Mouse (Mus musculus): ENCODE data around the gene Fn3krp. TPM values are rescaled to one million over a fixed set of nuclear protein-coding genes. Genes with fewer than 3 reads are reported as not detected.

The Fn3krp gene
- total and polyA plus RNA-seq, 3 experiments = 6.8 to 77.1 (median 25.9) TPM

DNA sequence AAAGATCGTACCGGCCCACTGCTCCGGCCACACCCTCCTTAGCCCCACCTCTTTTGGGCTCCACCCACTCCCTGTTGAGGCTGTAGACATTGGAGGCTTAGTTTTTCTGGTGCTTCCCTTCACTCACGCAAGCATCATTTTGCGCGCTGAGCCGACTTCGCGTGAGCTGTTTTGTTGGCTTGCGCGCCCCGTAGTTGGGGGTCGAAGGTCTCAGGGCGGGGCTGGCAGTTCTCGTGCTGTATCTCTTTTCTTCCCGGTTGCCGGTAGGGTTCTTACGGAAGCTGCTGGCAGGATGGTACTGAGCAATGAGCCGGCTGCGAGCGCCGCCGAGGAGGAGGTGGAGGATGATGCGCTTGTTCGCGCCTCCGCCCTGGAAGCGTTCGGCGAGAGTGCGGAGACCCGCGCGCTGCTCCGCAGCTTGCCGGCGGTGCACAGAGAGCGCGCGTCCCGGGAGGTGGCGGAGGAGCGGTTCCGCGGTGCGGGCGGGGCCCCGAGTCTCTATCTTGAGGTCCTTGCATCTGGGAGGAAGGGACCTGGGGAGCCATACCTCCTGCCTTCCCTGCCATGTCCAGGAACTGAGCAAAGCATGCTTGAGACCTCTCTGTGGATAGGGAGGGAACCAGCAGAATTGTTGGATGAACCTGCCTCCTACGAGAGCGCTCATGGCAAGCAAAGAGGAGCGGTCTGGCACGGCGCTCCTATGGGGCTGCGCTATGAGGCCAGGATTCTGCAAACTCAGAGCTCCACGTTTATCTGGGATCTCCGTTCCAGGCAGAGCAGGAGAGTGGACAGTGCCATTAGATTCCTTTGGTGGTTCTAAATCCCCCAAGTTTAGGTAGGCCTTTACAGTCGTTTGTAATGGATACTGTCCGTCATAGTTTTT lies 30.8 kb downstream of the Fn3krp start, which contains the start of gene Tbcd:
Tbcd (plus strand) TSS at position 197 of the 883 bp plus-strand sequence.
- Histone ChIP-seq H3K27ac (ENCODE audit: control insufficient read depth, low read depth, low read length) (peak within 1 kb of the TSS; percentile 66), H3K9ac (ENCODE audit: control insufficient read depth, low read depth, low read length, poor library complexity, severe bottlenecking) (peak within 1 kb of the TSS; percentile 86), H3K79me2 (ENCODE audit: control insufficient read depth, insufficient read depth, low read length, poor library complexity) (peaks cover 12% of the 10 kb centered on the region), H3K4me1 (ENCODE audit: control insufficient read depth in 1 of 2, insufficient read depth in 2 of 2, low read length in 2 of 2) (peaks cover 4 to 13% of the 10 kb centered on the region in 2 experiments; a peak in 3 of 4 replicates), H3K27me3 (ENCODE audit: control insufficient read depth in 1 of 2, insufficient read depth in 2 of 2, low read length in 2 of 2) (peaks cover 0 to 2% of the 10 kb centered on the region in 2 experiments; a peak in 1 of 4 replicates), H3K36me3 (ENCODE audit: control insufficient read depth in 1 of 2, insufficient read depth in 2 of 2, low read length in 2 of 2) (peaks cover 0 to 11% of the 10 kb centered on the region in 2 experiments; a peak in 3 of 4 replicates), H3K4me3 (ENCODE audit: control insufficient read depth in 1 of 2, insufficient read depth in 1 of 2, low read depth in 2 of 2, low read length in 2 of 2) (peak within 1 kb of the TSS; percentile 65 to 89), H3K9me3 (replicated peaks; ENCODE audit: insufficient read depth, low read length) (no peaks in the 10 kb centered on the region)
- DNase-seq (ENCODE audit: low read depth, low spot score) = peak; percentile 99
- TF ChIP-seq ZC3H11A (IDR thresholded peaks at IDR 0.05; ENCODE audit: low read depth, low read length) (no peak), MEF2A (IDR thresholded peaks at IDR 0.05; ENCODE audit: extremely low read depth, insufficient replicate concordance, low read depth, low read length, poor library complexity, severe bottlenecking) (no peak), MAFK (IDR thresholded peaks at IDR 0.05; ENCODE audit: borderline replicate concordance, low read depth, low read length) (no peak), RCOR1 (IDR thresholded peaks at IDR 0.05; ENCODE audit: low read depth, low read length) (peak; percentile 41; the same call in 1 of the 2 replicates), GATA1 (IDR thresholded peaks at IDR 0.05; ENCODE audit: low read depth, low read length) (no peak; the same call in 1 of the 2 replicates), CHD1 (IDR thresholded peaks at IDR 0.05; ENCODE audit: low read depth, low read length) (no peak), TBP (IDR thresholded peaks at IDR 0.05; ENCODE audit: low read depth, low read length) (peak; percentile 89), TCF12 (IDR thresholded peaks at IDR 0.05; ENCODE audit: low read depth, low read length) (peak; percentile 77), ZKSCAN1 (IDR thresholded peaks at IDR 0.05; ENCODE audit: low read depth, low read length) (no peak), CTCF (IDR thresholded peaks at IDR 0.05 in 2 of 3, conservative IDR thresholded peaks at IDR 0.05 in 1 of 3; ENCODE audit: control insufficient read depth in 1 of 3, insufficient read depth in 1 of 3, low read depth in 2 of 3, low read length in 3 of 3, poor library complexity in 1 of 3, severe bottlenecking in 1 of 3) (no peak), CHD2 (IDR thresholded peaks at IDR 0.05; ENCODE audit: low read length) (peak; percentile 91), BHLHE40 (IDR thresholded peaks at IDR 0.05; ENCODE audit: borderline replicate concordance, low read depth, low read length) (no peak), EP300 (IDR thresholded peaks at IDR 0.05; ENCODE audit: low read depth in 1 of 2, low read length in 2 of 2) (peak in 1 of 2 experiments; percentile 50; a peak in 1 of 4 replicates), USF1 (IDR thresholded peaks at IDR 0.05; ENCODE audit: low read depth, low read length) (peak; percentile 48; the same call in 1 of the 2 replicates), POLR2A (IDR thresholded peaks at IDR 0.05; ENCODE audit: control insufficient read depth in 1 of 2, insufficient read depth in 1 of 2, low read depth in 1 of 2, low read length in 2 of 2, poor library complexity in 1 of 2) (peak; percentile 81 to 92), SMC3 (IDR thresholded peaks at IDR 0.05; ENCODE audit: low read depth, low read length) (0 out of 2 replicates have a peak, but pooled peaks have one; percentile 6), USF2 (IDR thresholded peaks at IDR 0.05; ENCODE audit: borderline replicate concordance in 1 of 2, insufficient read depth in 1 of 2, low read depth in 1 of 2, low read length in 2 of 2) (no peak), ETS1 (IDR thresholded peaks at IDR 0.05; ENCODE audit: low read depth, low read length) (peak; percentile 53; the same call in 1 of the 2 replicates), ZNF384 (IDR thresholded peaks at IDR 0.05; ENCODE audit: low read depth, low read length) (no peak), KAT2A (conservative IDR thresholded peaks at IDR 0.05; ENCODE audit: low read depth, low read length) (peak; percentile 95), JUND (IDR thresholded peaks at IDR 0.05; ENCODE audit: low read depth, low read length) (no peak), NELFE (IDR thresholded peaks at IDR 0.05; ENCODE audit: low read depth, low read length) (peak; percentile 96), ELF1 (IDR thresholded peaks at IDR 0.05; ENCODE audit: low read depth, low read length) (peak; percentile 97), GABPA (IDR thresholded peaks at IDR 0.05; ENCODE audit: low read depth, low read length) (0 out of 2 replicates have a peak, but pooled peaks have one; percentile 28), POLR2AphosphoS5 (IDR thresholded peaks at IDR 0.05; ENCODE audit: borderline replicate concordance, low read depth, low read length) (no peak), HCFC1 (IDR thresholded peaks at IDR 0.05; ENCODE audit: low read depth, low read length) (peak; percentile 99), ZMIZ1 (IDR thresholded peaks at IDR 0.05; ENCODE audit: low read depth, low read length) (peak; percentile 86; the same call in 1 of the 2 replicates), MXI1 (IDR thresholded peaks at IDR 0.05; ENCODE audit: low read depth, low read length) (peak; percentile 99), SIN3A (IDR thresholded peaks at IDR 0.05; ENCODE audit: low read length) (peak; percentile 100), MYC (IDR thresholded peaks at IDR 0.05; ENCODE audit: low read depth, low read length) (peak; percentile 64; the same call in 1 of the 2 replicates), TAL1 (IDR thresholded peaks at IDR 0.05; ENCODE audit: low read length) (no peak), MAZ (IDR thresholded peaks at IDR 0.05; ENCODE audit: low read depth, low read length) (peak; percentile 99), E2F4 (IDR thresholded peaks at IDR 0.05; ENCODE audit: borderline replicate concordance, low read depth, low read length) (peak; percentile 50; the same call in 1 of the 2 replicates), RAD21 (IDR thresholded peaks at IDR 0.05; ENCODE audit: low read depth, low read length) (no peak)

Data from MEL (cell line).